In the genomic region with DNA sequence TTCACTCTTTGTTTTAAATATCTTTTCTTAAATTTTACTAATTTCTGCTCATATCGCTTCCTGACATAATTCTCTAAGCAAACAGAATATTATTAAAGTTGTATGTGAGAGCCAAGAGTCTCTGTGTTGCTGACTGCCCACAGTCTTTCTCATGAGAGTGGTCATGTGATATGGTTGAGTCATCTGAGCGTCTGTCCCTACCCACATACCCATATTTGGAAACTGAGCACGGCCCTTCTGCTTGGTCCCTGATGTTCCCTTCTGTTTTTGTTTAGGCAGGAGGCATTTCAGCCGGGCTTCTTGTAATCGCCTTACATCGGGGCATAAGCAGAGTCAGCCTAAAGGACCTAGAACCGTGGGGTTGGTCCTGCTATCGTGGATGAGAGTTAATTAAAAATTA, we compare ENCODE assay signal across 13 mouse cellular contexts.
DNase-seq lines count a peak whose midpoint lies in the region; ATAC-seq lines count a peak whose summit lies in the region.
"Had no signal": no experiment of that assay in that cellular context is flagged by ENCODE, and none has a peak within 500 bp of the region (broad histone marks: within the 10 kb centered on the region; RNA-seq: fewer than 3 reads in every experiment).

No protein-coding gene starts in this region.

- H3K4me3 ChIP-seq in stomach, embryonic 15.5 days (replicated peaks): no peak overlapping the region
- H3K4me3 ChIP-seq in hindbrain, embryonic 16.5 days (ENCODE audit: low read length): no peak overlapping the region
- H3K4me3 ChIP-seq in hindbrain, embryonic 14.5 days (replicated peaks; ENCODE audit: low read length): no peak overlapping the region
- H3K4me3 ChIP-seq: forebrain, embryonic 10.5 days; limb, embryonic 13.5 days; midbrain, embryonic 12.5 days had no signal

- no peaks in the 10 kb centered on the region for H3K36me3 ChIP-seq in stomach, embryonic 15.5 days
- no peaks in the 10 kb centered on the region; the same call in none of the 2 replicates for H3K36me3 ChIP-seq in hindbrain, embryonic 16.5 days (ENCODE audit: control insufficient read depth, insufficient read depth, low read length)
- H3K36me3 ChIP-seq in hindbrain, embryonic 14.5 days (replicated peaks; ENCODE audit: control insufficient read depth, insufficient read depth): no peaks in the 10 kb centered on the region

- no peak overlapping the region for H3K4me2 ChIP-seq in stomach, embryonic 15.5 days
- H3K4me2 ChIP-seq in hindbrain, embryonic 16.5 days (ENCODE audit: low read length): no peak overlapping the region
- H3K4me2 ChIP-seq in hindbrain, embryonic 14.5 days (replicated peaks): no peak overlapping the region
- H3K4me2 ChIP-seq: limb, embryonic 13.5 days; midbrain, embryonic 12.5 days had no signal

- peak; percentile 95 for ATAC-seq in granulocyte monocyte progenitor cell, adult 5-6 weeks (replicated peaks; ENCODE audit: poor library complexity, severe bottlenecking)
- peak; percentile 56; the same call in 1 of the 2 replicates for ATAC-seq in stomach, embryonic 15.5 days (ENCODE audit: insufficient read depth, low FRiP score, low read depth)
- no peak for ATAC-seq in hindbrain, embryonic 16.5 days
- ATAC-seq in hindbrain, embryonic 14.5 days (ENCODE audit: low FRiP score): no peak
- ATAC-seq: hindbrain, postnatal 0 days had no signal

- no peaks in the 10 kb centered on the region for H3K27me3 ChIP-seq in stomach, embryonic 15.5 days (replicated peaks)
- no peaks in the 10 kb centered on the region; the same call in 1 of the 2 replicates for H3K27me3 ChIP-seq in hindbrain, embryonic 16.5 days (replicated peaks; ENCODE audit: control insufficient read depth, insufficient read depth, low read length)
- no peaks in the 10 kb centered on the region for H3K27me3 ChIP-seq in hindbrain, embryonic 14.5 days (ENCODE audit: control insufficient read depth, insufficient read depth, low read length)
- H3K27me3 ChIP-seq: limb, embryonic 13.5 days; midbrain, embryonic 12.5 days had no signal

- no peak overlapping the region for H3K27ac ChIP-seq in stomach, embryonic 15.5 days
- no peak overlapping the region for H3K27ac ChIP-seq in hindbrain, embryonic 16.5 days (ENCODE audit: low read depth, low read length)
- H3K27ac ChIP-seq in hindbrain, embryonic 14.5 days: no peak overlapping the region
- H3K27ac ChIP-seq: forebrain, embryonic 10.5 days; hindbrain, postnatal 0 days; limb, embryonic 13.5 days; midbrain, embryonic 12.5 days had no signal

- DNase-seq in gastrocnemius, postnatal 25 days: peak; percentile 40
- no peak for DNase-seq in gastrocnemius, postnatal 14 days
- peak; percentile 71 for DNase-seq in right cerebral cortex, adult 18-20 months
- DNase-seq in right cerebral cortex, postnatal 14 days: no peak
- DNase-seq in hindbrain, embryonic 14.5 days (ENCODE audit: low spot score): no peak
- DNase-seq: thymus, postnatal 14 days had no signal

- 63% methylated on average over 8 of the region's 8 CpGs for WGBS in stomach, embryonic 15.5 days
- 56% methylated on average over 8 of the region's 8 CpGs for WGBS in hindbrain, embryonic 16.5 days
- 71% methylated on average over 8 of the region's 8 CpGs for WGBS in hindbrain, embryonic 14.5 days

- H3K9me3 ChIP-seq in stomach, embryonic 15.5 days: no peaks in the 10 kb centered on the region
- H3K9me3 ChIP-seq in hindbrain, embryonic 16.5 days (ENCODE audit: control insufficient read depth, low read length): no peaks in the 10 kb centered on the region
- H3K9me3 ChIP-seq in hindbrain, embryonic 14.5 days (ENCODE audit: control insufficient read depth, low read length): no peaks in the 10 kb centered on the region
- H3K9me3 ChIP-seq: forebrain, embryonic 10.5 days; limb, embryonic 13.5 days; midbrain, embryonic 12.5 days had no signal

- no peak overlapping the region for H3K9ac ChIP-seq in stomach, embryonic 15.5 days
- H3K9ac ChIP-seq in hindbrain, embryonic 16.5 days (ENCODE audit: low read depth, low read length): no peak overlapping the region
- H3K9ac ChIP-seq in hindbrain, embryonic 14.5 days: no peak overlapping the region
- H3K9ac ChIP-seq: limb, embryonic 13.5 days; midbrain, embryonic 12.5 days had no signal

- 0 out of 2 replicates have a peak, but pooled peaks cover 8% of the 10 kb centered on the region for H3K4me1 ChIP-seq in stomach, embryonic 15.5 days
- no peaks in the 10 kb centered on the region; the same call in 1 of the 2 replicates for H3K4me1 ChIP-seq in hindbrain, embryonic 16.5 days (ENCODE audit: control insufficient read depth, insufficient read depth, low read depth, low read length)
- no peaks in the 10 kb centered on the region; the same call in 1 of the 2 replicates for H3K4me1 ChIP-seq in hindbrain, embryonic 14.5 days (replicated peaks; ENCODE audit: control insufficient read depth, insufficient read depth, low read length)
- H3K4me1 ChIP-seq: forebrain, embryonic 10.5 days; midbrain, embryonic 12.5 days had no signal

- intact Hi-C loops in gastrocnemius, postnatal 14 days (cut with DNase I; ENCODE audit: low total_unique reads): no loop called here

Comparison
In these comparisons a context has a peak if more than half of its experiments do, and no peak if none do; other contexts are left out.
1. DNase-seq: peak in gastrocnemius, postnatal 25 days (single experiment) and right cerebral cortex, adult 18-20 months (single experiment); none in gastrocnemius, postnatal 14 days (single experiment), right cerebral cortex, postnatal 14 days (single experiment) and hindbrain, embryonic 14.5 days (single experiment).
2. ATAC-seq: peak in granulocyte monocyte progenitor cell, adult 5-6 weeks (single experiment) and stomach, embryonic 15.5 days (single experiment); none in hindbrain, embryonic 16.5 days (single experiment) and hindbrain, embryonic 14.5 days (single experiment).